Mouse (Mus musculus) erythroid progenitor cell, adult 5-6 weeks (primary cell): ENCODE results near the gene Odf4. TPM values are rescaled to one million over a fixed set of nuclear protein-coding genes. Genes with fewer than 3 reads are reported as not detected.

ENCODE experiments used
- ATAC-seq: replicated peaks from 2 replicates; pipeline ENCODE4 v1.8.0; 2016; ENCODE audit warnings: moderate number of reproducible peaks, mild to moderate bottlenecking, moderate TSS enrichment, inconsistent platforms; ENCODE audit not compliant: poor library complexity, low FRiP score, severe bottlenecking
- total RNA-seq, 2 experiments: library from RNA; stranded (forward) in 1 of 2; stranded (reverse) in 1 of 2; fragments of 150-400 nt in 1 of 2; fragments of 186-747, 209-891 nt in 1 of 2; gene quantifications; 2 replicates each; pipeline versions ENCODE4 v1.2.3 to v1.2.4; 2015 to 2017; ENCODE audit warnings: low replicate concordance in 2 of 2

Gene Odf4
- total RNA-seq, 2 experiments from 2014 or later = not detected

- no peak for ATAC-seq
Observed at GRCm38 (mm10) chr11:68883843-68884242, 43.0 kb downstream of the Odf4 start.

GRCm38 (mm10) chr11:68882107-68882506 lies 44.8 kb downstream of the Odf4 start:
- no peak for ATAC-seq

GRCm38 (mm10) chr11:68878811-68879210 lies 48.1 kb downstream of the Odf4 start:
- no peak for ATAC-seq

- ATAC-seq = peak; percentile 81
Observed at GRCm38 (mm10) chr11:68874841-68875240, 52.0 kb downstream of the Odf4 start.

Other genes starting within 250 kb of the Odf4 start
- gene Myh10, start 235.5 kb downstream of the Odf4 start, total RNA-seq (2015; ENCODE audit: low replicate concordance) = 89.7 and 97.3 TPM in 2 replicates
- gene Myh10, start 235.5 kb downstream of the Odf4 start, total RNA-seq (2017; ENCODE audit: low replicate concordance) = 76.2 and 81.0 TPM in 2 replicates
- gene Ndel1, start 55.2 kb downstream of the Odf4 start, total RNA-seq (2015; ENCODE audit: low replicate concordance) = 21.6 and 40.7 TPM in 2 replicates
- gene Ndel1, start 55.2 kb downstream of the Odf4 start, total RNA-seq (2017; ENCODE audit: low replicate concordance) = 60.1 and 74.4 TPM in 2 replicates
- gene Rnf222, start 38.5 kb downstream of the Odf4 start, total RNA-seq (2015; ENCODE audit: low replicate concordance) = not detected in 2 replicates
- not detected in 2 replicates for gene Rnf222, start 38.5 kb downstream of the Odf4 start, total RNA-seq (2017; ENCODE audit: low replicate concordance)
- gene Rpl26, start 25.5 kb downstream of the Odf4 start, total RNA-seq (2015; ENCODE audit: low replicate concordance) = 896 and 989 TPM in 2 replicates
- 751 and 992 TPM in 2 replicates for gene Rpl26, start 25.5 kb downstream of the Odf4 start, total RNA-seq (2017; ENCODE audit: low replicate concordance)
- gene Arhgef15, start 30.4 kb upstream of the Odf4 start, total RNA-seq (2015; ENCODE audit: low replicate concordance) = not detected in 2 replicates
- not detected in 2 replicates for gene Arhgef15, start 30.4 kb upstream of the Odf4 start, total RNA-seq (2017; ENCODE audit: low replicate concordance)
- gene Slc25a35, start 41.0 kb upstream of the Odf4 start, total RNA-seq (2015; ENCODE audit: low replicate concordance) = 3.8 TPM in 1 of 2 replicates, not detected in the other
- gene Slc25a35, start 41.0 kb upstream of the Odf4 start, total RNA-seq (2017; ENCODE audit: low replicate concordance) = 0.26 TPM in 1 of 2 replicates, not detected in the other
- 6.8 and 13.4 TPM in 2 replicates for gene Rangrf, start 48.1 kb upstream of the Odf4 start, total RNA-seq (2015; ENCODE audit: low replicate concordance)
- 2.7 TPM in 2 replicates for gene Rangrf, start 48.1 kb upstream of the Odf4 start, total RNA-seq (2017; ENCODE audit: low replicate concordance)
- 11.7 and 15.1 TPM in 2 replicates for gene Pfas, start 81.4 kb upstream of the Odf4 start, total RNA-seq (2015; ENCODE audit: low replicate concordance)
- 16.1 and 23.4 TPM in 2 replicates for gene Pfas, start 81.4 kb upstream of the Odf4 start, total RNA-seq (2017; ENCODE audit: low replicate concordance)
- gene Ctc1, start 88.8 kb upstream of the Odf4 start, total RNA-seq (2015; ENCODE audit: low replicate concordance) = 36.0 and 54.5 TPM in 2 replicates
- 16.7 and 27.1 TPM in 2 replicates for gene Ctc1, start 88.8 kb upstream of the Odf4 start, total RNA-seq (2017; ENCODE audit: low replicate concordance)
- 328 and 403 TPM in 2 replicates for gene Aurkb, start 118.6 kb upstream of the Odf4 start, total RNA-seq (2015; ENCODE audit: low replicate concordance)
- gene Aurkb, start 118.6 kb upstream of the Odf4 start, total RNA-seq (2017; ENCODE audit: low replicate concordance) = 422 and 478 TPM in 2 replicates
- 2.9 and 4.7 TPM in 2 replicates for gene Borcs6, start 132.6 kb upstream of the Odf4 start, total RNA-seq (2015; ENCODE audit: low replicate concordance)
- gene Borcs6, start 132.6 kb upstream of the Odf4 start, total RNA-seq (2017; ENCODE audit: low replicate concordance) = 2.2 and 3.1 TPM in 2 replicates
- gene Tmem107, start 143.7 kb upstream of the Odf4 start, total RNA-seq (2015; ENCODE audit: low replicate concordance) = 21.6 and 27.7 TPM in 2 replicates
- 12.5 and 12.6 TPM in 2 replicates for gene Tmem107, start 143.7 kb upstream of the Odf4 start, total RNA-seq (2017; ENCODE audit: low replicate concordance)
- gene Vamp2, start 161.4 kb upstream of the Odf4 start, total RNA-seq (2015; ENCODE audit: low replicate concordance) = 94.1 and 114 TPM in 2 replicates
- 18.2 and 31.1 TPM in 2 replicates for gene Vamp2, start 161.4 kb upstream of the Odf4 start, total RNA-seq (2017; ENCODE audit: low replicate concordance)
- gene Per1, start 168.1 kb upstream of the Odf4 start, total RNA-seq (2015; ENCODE audit: low replicate concordance) = 3.4 and 3.6 TPM in 2 replicates
- 3.3 and 7.6 TPM in 2 replicates for gene Per1, start 168.1 kb upstream of the Odf4 start, total RNA-seq (2017; ENCODE audit: low replicate concordance)
- gene Hes7, start 193.3 kb upstream of the Odf4 start, total RNA-seq (2015; ENCODE audit: low replicate concordance) = not detected in 2 replicates
- gene Hes7, start 193.3 kb upstream of the Odf4 start, total RNA-seq (2017; ENCODE audit: low replicate concordance) = not detected in 2 replicates
- gene 9130213A22Rik, start 195.5 kb upstream of the Odf4 start, total RNA-seq (2015; ENCODE audit: low replicate concordance) = not detected in 2 replicates
- not detected in 2 replicates for gene 9130213A22Rik, start 195.5 kb upstream of the Odf4 start, total RNA-seq (2017; ENCODE audit: low replicate concordance)
- not detected in 2 replicates for gene Aloxe3, start 198.8 kb upstream of the Odf4 start, total RNA-seq (2015; ENCODE audit: low replicate concordance)
- gene Aloxe3, start 198.8 kb upstream of the Odf4 start, total RNA-seq (2017; ENCODE audit: low replicate concordance) = 3.1 TPM in 1 of 2 replicates, not detected in the other
- not detected in 2 replicates for gene Alox12b, start 229.9 kb upstream of the Odf4 start, total RNA-seq (2015; ENCODE audit: low replicate concordance)
- gene Alox12b, start 229.9 kb upstream of the Odf4 start, total RNA-seq (2017; ENCODE audit: low replicate concordance) = not detected in 2 replicates